Mouse (Mus musculus) neural tube, embryonic 11.5 days (tissue): ENCODE measurements around the gene Actl6b. TPM values are rescaled to one million over a fixed set of nuclear protein-coding genes. Genes with fewer than 3 reads are reported as not detected.

Experiments
- ATAC-seq: fragments of 200-750 bp; cut with Nextera tagmentation; 2 replicates; pipeline ENCODE4 v1.8.0; 2017; ENCODE audit warnings: moderate number of reproducible peaks, mild to moderate bottlenecking, moderate TSS enrichment, moderate library complexity; ENCODE audit not compliant: insufficient read depth, low FRiP score, low TSS enrichment
- DNase-seq: peaks from one replicate; pipeline ENCODE4 v3.0.0-alpha.2; 2015; ENCODE audit warnings: low spot score
- H3K27ac ChIP-seq: fragments of 300-500 bp; sonication (generic); 2 replicates; pipeline ENCODE4 v1.5.1; 2014; ENCODE audit warnings: low read depth, mild to moderate bottlenecking, low read length
- H3K27me3 ChIP-seq: fragments of 300-500 bp; sonication (generic); 2 replicates; pipeline ENCODE4 v1.6.1; 2014; ENCODE audit warnings: mild to moderate bottlenecking, low read length, mixed read lengths; ENCODE audit not compliant: control insufficient read depth, insufficient read depth
- H3K36me3 ChIP-seq: fragments of 300-500 bp; sonication (generic); 2 replicates; pipeline ENCODE4 v1.6.1; 2014; ENCODE audit warnings: mild to moderate bottlenecking, low read length, moderate library complexity, mixed read lengths; ENCODE audit not compliant: control insufficient read depth, insufficient read depth
- H3K4me1 ChIP-seq: fragments of 300-500 bp; sonication (generic); 2 replicates; pipeline ENCODE4 v1.6.1; 2014; ENCODE audit warnings: low read length, mixed read lengths; ENCODE audit not compliant: control insufficient read depth, insufficient read depth
- H3K4me2 ChIP-seq: fragments of 300-500 bp; sonication (generic); 2 replicates; pipeline ENCODE4 v1.6.1; 2014; ENCODE audit warnings: low read depth, mild to moderate bottlenecking, moderate library complexity
- H3K4me3 ChIP-seq: fragments of 300-500 bp; sonication (generic); 2 replicates; pipeline ENCODE4 v1.5.1; 2014; ENCODE audit warnings: low read depth, low read length
- H3K9ac ChIP-seq: fragments of 300-500 bp; sonication (generic); 2 replicates; pipeline ENCODE4 v1.6.1; 2014; ENCODE audit warnings: mild to moderate bottlenecking, low read length
- H3K9me3 ChIP-seq: fragments of 300-500 bp; sonication (generic); 2 replicates; pipeline ENCODE4 v1.6.1; 2016; ENCODE audit warnings: low read length; ENCODE audit not compliant: control insufficient read depth
- WGBS: fragments of 180-500 bp; shearing (Covaris S2); extraction: QIAGEN DNeasy Blood & Tissue Kit; methylation state at CpG from one replicate; pipeline ENCODE4 v1.1.7; 2014; 5-methylcytosine and 5-hydroxymethylcytosine counted together
- polyA plus RNA-seq: library from polyadenylated mRNA; unstranded; fragments of >200 nt; fragmentation: Nextera tagmentation; extraction: Ambion mirVana; gene quantifications from 2 replicates; pipeline ENCODE4 v1.2.1, GENCODE M21; 2014

Actl6b gene
- polyA plus RNA-seq, 1 experiment from 2014 or later = 40.0 TPM

DNA sequence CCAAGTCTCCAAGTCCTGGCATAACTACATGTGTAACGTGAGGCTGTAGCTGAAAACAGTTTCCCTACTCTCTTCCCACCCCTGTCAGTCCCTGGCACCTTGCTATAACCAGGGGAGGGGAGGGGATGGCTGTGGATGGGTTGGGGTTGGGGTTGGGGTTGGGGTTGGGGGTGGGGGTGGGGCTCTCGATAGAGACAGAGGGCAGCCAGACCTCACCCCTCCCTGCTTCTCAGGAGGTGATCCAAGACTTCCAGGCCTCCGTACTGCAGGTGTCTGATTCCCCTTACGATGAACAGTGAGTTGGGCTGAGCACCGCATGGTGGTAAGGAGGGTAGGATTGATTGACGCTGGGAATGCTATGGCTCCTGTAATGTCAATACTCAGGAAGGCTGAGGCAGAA lies 12.4 kb downstream of the Actl6b start:
- Histone ChIP-seq H3K27me3 (no peaks in the 10 kb centered on the region), H3K27ac (no peak overlapping the region), H3K4me1 (no peaks in the 10 kb centered on the region), H3K4me2 (no peak overlapping the region), H3K9me3 (no peaks in the 10 kb centered on the region), H3K4me3 (no peak overlapping the region), H3K9ac (no peak overlapping the region), H3K36me3 (no peaks in the 10 kb centered on the region)
- 69% methylated on average over 6 of the region's 6 CpGs for WGBS
- ATAC-seq (no peak), DNase-seq (no peak)

DNA sequence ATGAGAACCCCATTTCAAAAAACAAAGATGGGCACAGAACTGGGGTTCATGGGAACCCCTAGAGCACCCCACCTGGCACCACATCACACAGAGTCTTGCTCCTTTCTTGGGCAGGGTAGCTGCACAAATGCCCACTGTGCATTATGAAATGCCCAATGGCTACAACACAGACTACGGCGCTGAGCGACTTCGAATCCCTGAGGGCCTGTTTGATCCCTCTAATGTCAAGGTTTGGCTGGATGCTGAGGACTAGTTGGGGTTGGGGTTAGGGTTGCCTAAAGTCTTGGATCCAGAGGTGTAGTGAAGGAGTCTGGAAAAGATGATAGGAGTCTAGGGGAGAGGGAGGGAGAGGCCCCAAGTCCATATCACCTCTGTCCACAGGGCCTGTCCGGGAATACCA lies 13.1 kb downstream of the Actl6b start:
- 88% methylated on average over 5 of the region's 5 CpGs for WGBS
- no peak for ATAC-seq
- DNase-seq = no peak
- Histone ChIP-seq H3K9ac (no peak overlapping the region), H3K4me3 (no peak overlapping the region), H3K9me3 (no peaks in the 10 kb centered on the region), H3K4me2 (no peak overlapping the region), H3K36me3 (no peaks in the 10 kb centered on the region), H3K4me1 (no peaks in the 10 kb centered on the region), H3K27me3 (no peaks in the 10 kb centered on the region), H3K27ac (no peak overlapping the region)

DNA sequence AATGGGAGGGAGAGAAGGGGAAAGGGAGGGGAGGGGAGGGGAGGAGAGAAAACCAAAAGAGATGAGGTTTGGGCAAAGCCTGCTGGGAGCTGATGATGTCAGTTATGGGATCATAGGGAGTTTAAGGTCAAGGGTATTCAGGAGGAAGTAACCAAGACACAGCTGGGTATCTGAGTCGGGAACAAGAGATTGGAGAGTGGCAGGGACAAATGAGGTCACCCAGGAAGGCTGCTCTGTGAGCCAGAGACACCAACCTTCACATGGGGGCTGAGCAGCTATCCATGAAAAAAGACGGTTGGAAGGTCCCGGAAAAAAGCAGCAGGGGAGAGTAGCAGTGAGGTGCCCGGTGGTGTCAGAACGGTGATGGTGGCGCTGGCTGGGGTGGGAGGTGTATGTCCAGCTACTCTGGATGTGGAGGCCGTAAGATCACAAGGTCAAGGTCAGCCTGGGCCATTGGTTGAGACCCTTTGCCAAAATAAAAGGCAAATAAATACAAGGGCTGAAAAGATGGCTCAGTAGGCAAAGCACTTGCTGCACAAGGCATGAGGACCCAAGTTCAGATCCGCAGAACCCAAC lies 15.0 kb downstream of the Actl6b start:
- ATAC-seq = no peak
- Histone ChIP-seq H3K9ac (no peak overlapping the region), H3K4me2 (no peak overlapping the region), H3K27ac (no peak overlapping the region), H3K27me3 (0 out of 2 replicates have a peak, but pooled peaks cover 2% of the 10 kb centered on the region), H3K4me3 (no peak overlapping the region), H3K9me3 (no peaks in the 10 kb centered on the region), H3K36me3 (no peaks in the 10 kb centered on the region), H3K4me1 (no peaks in the 10 kb centered on the region)
- 81% methylated on average over 8 of the region's 8 CpGs for WGBS
- DNase-seq = no peak

DNA sequence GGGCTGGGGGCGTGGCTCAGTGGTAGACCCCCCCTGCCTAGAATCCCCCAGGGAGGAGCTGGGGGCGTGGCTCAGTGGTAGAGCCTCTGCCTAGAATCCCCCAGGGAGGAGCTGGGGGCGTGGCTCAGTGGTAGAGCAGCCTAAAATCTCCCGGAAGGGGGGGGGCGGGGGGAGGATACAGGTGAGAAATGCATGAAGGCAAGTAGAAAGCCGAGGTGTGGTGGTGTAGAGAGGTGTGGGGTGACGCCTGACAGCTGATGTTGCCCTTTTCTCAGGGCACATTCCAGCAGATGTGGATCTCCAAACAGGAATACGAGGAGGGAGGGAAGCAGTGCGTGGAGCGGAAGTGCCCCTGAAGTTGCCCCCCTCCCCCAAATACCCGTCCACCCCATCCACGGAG lies 15.7 kb downstream of the Actl6b start:
- WGBS = 78% methylated on average over 12 of the region's 12 CpGs
- Histone ChIP-seq H3K9ac (no peak overlapping the region), H3K27me3 (0 out of 2 replicates have a peak, but pooled peaks cover 2% of the 10 kb centered on the region), H3K9me3 (no peaks in the 10 kb centered on the region), H3K4me3 (no peak overlapping the region), H3K36me3 (no peaks in the 10 kb centered on the region), H3K4me2 (no peak overlapping the region), H3K4me1 (no peaks in the 10 kb centered on the region), H3K27ac (no peak overlapping the region)
- DNase-seq (no peak), ATAC-seq (no peak)

DNA sequence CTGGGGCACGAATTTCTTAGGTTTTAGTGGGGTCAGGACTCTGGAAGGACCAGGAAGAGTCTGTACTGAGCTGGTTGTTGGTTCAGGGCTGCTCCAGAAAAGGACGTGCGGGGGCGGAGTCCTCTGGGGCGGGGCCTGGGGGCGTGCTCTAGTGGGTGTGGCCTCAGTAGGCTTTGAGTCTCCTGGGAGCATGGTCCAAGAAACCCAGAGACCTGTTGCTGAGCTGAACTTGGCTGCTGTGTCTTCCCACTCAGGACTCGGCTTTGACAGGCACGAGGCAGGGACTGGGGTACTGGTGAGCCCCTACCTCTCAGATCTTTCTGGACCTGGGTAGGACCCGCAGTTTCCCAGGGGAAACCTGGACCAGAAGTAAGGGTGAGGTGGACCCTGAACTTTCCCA lies 16.3 kb downstream of the Actl6b start, which contains the start of gene Tfr2:
TSS of gene Tfr2 (plus strand) at position 176 of the 400 bp plus-strand sequence.
- no peak for DNase-seq
- Histone ChIP-seq H3K27ac (no peak within 1 kb of the TSS), H3K4me1 (no peaks in the 10 kb centered on the region), H3K9me3 (no peaks in the 10 kb centered on the region), H3K4me3 (no peak within 1 kb of the TSS), H3K36me3 (no peaks in the 10 kb centered on the region), H3K27me3 (0 out of 2 replicates have a peak, but pooled peaks cover 2% of the 10 kb centered on the region), H3K4me2 (no peak within 1 kb of the TSS), H3K9ac (no peak within 1 kb of the TSS)
- ATAC-seq = no peak
- WGBS = 28% methylated on average over 9 of the region's 9 CpGs

DNA sequence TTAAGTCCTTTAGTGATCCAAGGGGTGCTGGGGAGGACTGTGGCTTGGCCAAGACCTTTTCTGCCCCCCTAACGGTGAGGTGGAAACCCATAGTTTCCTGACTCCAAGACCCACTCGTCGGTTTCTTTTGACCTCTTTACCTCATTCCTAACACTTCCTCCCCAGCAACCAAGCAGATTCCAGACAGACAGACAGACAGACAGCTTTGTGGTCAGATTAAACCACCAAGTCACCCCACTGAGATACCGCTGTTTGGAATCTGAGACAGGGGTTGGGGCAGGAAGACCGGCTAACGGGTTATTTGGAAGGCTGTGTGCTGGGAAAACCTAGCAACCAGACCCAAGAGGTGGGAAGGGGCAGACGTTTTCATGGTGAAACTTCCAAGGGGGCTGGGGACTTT lies 16.9 kb downstream of the Actl6b start:
- WGBS = 57% methylated on average over 7 of the region's 7 CpGs
- H3K27me3 ChIP-seq = peaks cover 2% of the 10 kb centered on the region; the same call in 1 of the 2 replicates
- no peak overlapping the region for H3K4me3 ChIP-seq
- H3K4me2 ChIP-seq = no peak overlapping the region
- H3K9me3 ChIP-seq = no peaks in the 10 kb centered on the region
- no peak for DNase-seq
- H3K36me3 ChIP-seq = no peaks in the 10 kb centered on the region
- no peak overlapping the region for H3K27ac ChIP-seq
- no peak for ATAC-seq
- no peak overlapping the region for H3K9ac ChIP-seq
- no peaks in the 10 kb centered on the region for H3K4me1 ChIP-seq

DNA sequence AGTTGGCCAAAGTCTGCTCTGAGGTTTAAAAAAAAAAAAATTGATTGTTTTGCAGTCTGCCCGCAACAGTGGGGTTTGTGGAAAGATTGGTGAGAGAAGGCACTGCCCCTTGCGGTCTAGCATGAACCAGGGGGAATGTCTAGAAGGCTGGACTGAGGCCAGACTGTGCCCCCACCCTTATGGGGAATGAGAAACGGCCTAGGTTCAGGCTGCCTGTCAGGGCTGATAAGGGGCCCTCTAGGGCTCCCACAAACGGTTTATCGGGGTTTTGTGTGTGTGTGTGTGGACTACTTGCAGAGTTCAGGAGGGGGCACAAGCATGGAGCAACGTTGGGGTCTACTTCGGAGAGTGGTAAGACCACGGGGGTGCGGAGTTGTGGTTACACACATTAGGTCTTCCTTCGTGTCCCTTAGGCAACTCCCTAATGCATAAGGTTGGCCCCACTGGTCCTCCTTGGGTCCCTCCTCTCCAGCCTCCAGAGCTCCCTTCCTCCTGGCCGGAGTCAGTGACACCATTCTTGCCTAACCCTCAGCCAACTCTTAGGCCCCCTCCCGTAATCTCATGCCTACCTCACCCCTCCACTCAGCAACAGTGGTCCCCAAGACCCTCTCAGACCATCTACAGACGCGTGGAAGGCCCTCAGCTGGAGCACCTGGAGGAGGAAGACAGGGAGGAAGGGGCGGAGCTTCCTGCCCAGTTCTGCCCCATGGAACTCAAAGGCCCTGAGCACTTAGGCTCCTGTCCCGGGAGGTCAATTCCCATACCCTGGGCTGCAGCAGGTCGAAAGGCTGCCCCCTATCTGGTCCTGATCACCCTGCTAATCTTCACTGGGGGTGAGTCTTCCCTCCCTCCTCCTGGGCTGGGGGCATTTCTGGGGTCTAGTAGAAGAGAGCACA lies 17.6 kb downstream of the Actl6b start:
- no peaks in the 10 kb centered on the region for H3K36me3 ChIP-seq
- WGBS = 82% methylated on average over 17 of the region's 17 CpGs

DNA sequence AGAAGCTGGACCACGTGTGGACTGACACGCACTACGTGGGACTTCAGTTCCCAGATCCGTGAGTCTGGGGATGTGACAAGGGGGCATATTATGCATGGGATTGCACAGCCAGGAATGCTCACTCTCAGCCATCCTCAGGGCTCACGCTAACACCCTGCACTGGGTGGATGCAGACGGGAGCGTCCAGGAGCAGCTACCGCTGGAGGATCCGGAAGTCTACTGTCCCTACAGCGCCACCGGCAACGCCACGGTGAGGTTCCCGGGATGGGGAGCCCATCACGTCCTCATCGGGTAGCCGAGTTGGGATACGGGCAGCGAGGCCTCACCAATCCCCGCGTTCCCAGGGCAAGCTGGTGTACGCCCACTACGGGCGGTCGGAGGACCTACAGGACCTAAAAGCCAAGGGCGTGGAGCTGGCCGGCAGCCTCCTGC lies 21.2 kb downstream of the Actl6b start:
- Histone ChIP-seq H3K9me3 (no peaks in the 10 kb centered on the region), H3K4me2 (peak overlapping the region; percentile 45), H3K4me3 (peak overlapping the region; percentile 28), H3K36me3 (no peaks in the 10 kb centered on the region), H3K27ac (no peak overlapping the region), H3K4me1 (no peaks in the 10 kb centered on the region), H3K27me3 (peaks cover 2% of the 10 kb centered on the region; the same call in 1 of the 2 replicates), H3K9ac (peak overlapping the region; percentile 47)
- ATAC-seq (no peak), DNase-seq (peak; percentile 58)
- 8% methylated on average over 27 of the region's 27 CpGs for WGBS

More for the DNA sequence above, 17.6 kb downstream of the Actl6b start:
- no peak overlapping the region for H3K4me2 ChIP-seq
- H3K9ac ChIP-seq = no peak overlapping the region
- DNase-seq = no peak
- H3K9me3 ChIP-seq = no peaks in the 10 kb centered on the region
- no peaks in the 10 kb centered on the region for H3K4me1 ChIP-seq
- peaks cover 2% of the 10 kb centered on the region; the same call in 1 of the 2 replicates for H3K27me3 ChIP-seq
- no peak overlapping the region for H3K27ac ChIP-seq
- ATAC-seq = no peak
- H3K4me3 ChIP-seq = no peak overlapping the region
